Mouse (Mus musculus) midbrain, embryonic 10.5 days (tissue): Measurements from ENCODE around the gene Mdga1. TPM values are rescaled to one million over a fixed set of nuclear protein-coding genes. Genes with fewer than 3 reads are reported as not detected.

Experiments
- DNase-seq: peaks from one replicate; pipeline ENCODE4 v3.0.0-alpha.2; 2017; ENCODE audit warnings: low spot score
- H3K27ac ChIP-seq: fragments of 300-500 bp; sonication (generic); replicated peaks from 2 replicates; pipeline ENCODE4 v1.5.1; 2016; ENCODE audit warnings: mild to moderate bottlenecking
- H3K27me3 ChIP-seq: fragments of 300-500 bp; sonication (generic); 2 replicates; pipeline ENCODE4 v1.6.1; 2016; ENCODE audit warnings: low read depth, mild to moderate bottlenecking; ENCODE audit not compliant: poor library complexity, severe bottlenecking
- H3K36me3 ChIP-seq: fragments of 300-500 bp; sonication (generic); 2 replicates; pipeline ENCODE4 v1.6.1; 2016; ENCODE audit warnings: mild to moderate bottlenecking, moderate library complexity
- H3K4me1 ChIP-seq: fragments of 300-500 bp; sonication (generic); 2 replicates; pipeline ENCODE4 v1.6.1; 2016
- H3K4me3 ChIP-seq: fragments of 300-500 bp; sonication (generic); 2 replicates; pipeline ENCODE4 v1.5.1; 2016; ENCODE audit warnings: mild to moderate bottlenecking, moderate library complexity
- H3K9me3 ChIP-seq: fragments of 300-500 bp; sonication (generic); replicated peaks from 2 replicates; pipeline ENCODE4 v1.6.1; 2016; ENCODE audit warnings: mild to moderate bottlenecking
- WGBS: fragments of 180-500 bp; shearing (Covaris S2); methylation state at CpG from one replicate; pipeline ENCODE4 v1.1.7; 2016; 5-methylcytosine and 5-hydroxymethylcytosine counted together
- polyA plus RNA-seq: library from polyadenylated mRNA; unstranded; fragments of >200 nt; fragmentation: Nextera tagmentation; extraction: Ambion mirVana; gene quantifications from 2 replicates; pipeline ENCODE4 v1.2.1, GENCODE M21; 2016

Gene Mdga1
- polyA plus RNA-seq, 1 experiment from 2014 or later: 4.3 TPM

DNA sequence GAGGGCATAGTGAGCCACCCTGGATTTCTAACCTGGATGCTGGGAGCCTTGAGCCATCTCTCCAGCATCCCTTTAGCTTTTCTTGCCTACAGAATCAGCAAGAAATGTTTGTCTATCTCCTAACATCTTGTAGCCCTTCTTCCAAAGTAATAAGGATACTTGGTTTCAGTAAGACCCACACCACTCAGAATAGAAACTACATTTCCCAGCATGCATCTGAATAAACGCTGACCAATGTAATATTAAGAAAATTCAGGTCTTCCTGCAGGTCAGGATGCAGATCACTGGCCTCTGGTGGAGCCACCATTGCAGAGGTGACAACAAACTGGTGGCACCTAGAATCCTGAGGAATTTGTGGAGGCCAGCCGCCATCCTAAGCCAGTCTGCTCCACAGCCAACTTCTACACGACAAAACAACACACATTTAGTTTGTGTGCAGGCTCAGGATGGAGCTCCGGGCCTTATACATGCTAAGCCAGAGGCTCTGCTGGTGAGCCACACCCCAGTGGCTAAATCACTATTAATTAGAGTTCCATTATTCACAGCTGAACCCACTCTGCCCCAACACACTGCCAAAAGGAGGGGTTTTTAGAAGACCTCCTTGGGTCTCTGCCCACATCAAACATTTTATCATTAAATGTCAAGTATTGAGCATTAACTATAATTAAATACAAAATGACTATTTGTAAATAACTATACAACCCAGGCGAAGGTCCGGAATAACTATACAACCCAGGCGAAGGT, 126.3 kb downstream of the Mdga1 start:
- H3K36me3 ChIP-seq: peaks cover 18% of the 10 kb centered on the region; the same call in 1 of the 2 replicates
- peaks cover 34% of the 10 kb centered on the region for H3K27me3 ChIP-seq
- peaks cover 33% of the 10 kb centered on the region for H3K4me1 ChIP-seq
- no peak overlapping the region for H3K4me3 ChIP-seq
- H3K27ac ChIP-seq: no peak overlapping the region
- no peak for DNase-seq
- whole genome bisulfite sequencing: 91% methylated on average over 7 of the region's 7 CpGs
- H3K9me3 ChIP-seq: no peaks in the 10 kb centered on the region

DNA sequence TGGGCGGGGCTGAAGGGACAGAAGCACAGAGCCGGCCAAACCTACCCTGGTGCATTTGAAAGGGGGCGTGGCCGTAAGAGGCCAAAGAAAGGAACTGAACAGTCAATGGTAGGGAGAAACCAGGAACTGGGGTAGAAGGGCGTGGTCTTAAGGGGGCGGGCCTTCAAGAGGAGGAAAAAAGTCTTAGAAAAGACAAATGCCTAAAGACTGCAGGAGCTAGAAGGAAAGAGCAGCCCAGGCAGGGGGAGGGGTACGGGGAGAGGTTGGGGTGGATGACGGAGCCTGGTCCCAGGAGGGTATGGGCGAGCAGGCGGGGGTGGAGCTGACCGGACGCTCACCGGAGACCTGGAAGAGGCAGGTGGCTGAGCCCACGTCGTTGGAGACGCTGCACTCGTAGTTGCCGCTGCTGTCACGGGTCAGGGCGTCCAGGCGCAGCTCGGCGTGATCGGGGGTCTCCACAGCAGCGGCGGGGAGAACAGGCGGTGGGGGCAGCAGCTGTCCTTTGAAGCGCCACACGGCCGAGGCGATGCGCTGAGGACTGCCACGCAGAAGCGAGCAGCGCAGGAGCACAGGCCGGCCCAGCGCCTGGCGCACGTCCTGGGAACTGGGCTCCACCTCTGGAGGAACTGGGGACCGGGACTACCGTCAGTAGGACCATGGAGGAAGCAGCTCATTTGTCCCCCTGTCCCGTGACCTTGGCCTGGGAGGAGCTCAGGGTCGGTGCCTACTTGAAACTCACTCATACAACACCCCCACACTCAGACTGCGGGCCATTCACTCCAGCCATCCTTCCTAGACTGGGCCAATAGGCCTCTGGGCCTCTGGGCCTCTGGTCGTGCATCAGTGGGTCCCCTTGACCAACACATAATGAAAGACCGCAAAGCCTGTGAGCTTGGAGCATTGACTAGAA, 127.9 kb downstream of the Mdga1 start:
- Histone ChIP-seq H3K27me3 (peaks cover 34% of the 10 kb centered on the region), H3K4me3 (peak overlapping the region; percentile 64), H3K4me1 (peaks cover 42% of the 10 kb centered on the region), H3K36me3 (peaks cover 18% of the 10 kb centered on the region; the same call in 1 of the 2 replicates), H3K9me3 (no peaks in the 10 kb centered on the region), H3K27ac (peak overlapping the region; percentile 72)
- WGBS: 5% methylated on average over 46 of the region's 46 CpGs
- DNase-seq: peak; percentile 40

DNA sequence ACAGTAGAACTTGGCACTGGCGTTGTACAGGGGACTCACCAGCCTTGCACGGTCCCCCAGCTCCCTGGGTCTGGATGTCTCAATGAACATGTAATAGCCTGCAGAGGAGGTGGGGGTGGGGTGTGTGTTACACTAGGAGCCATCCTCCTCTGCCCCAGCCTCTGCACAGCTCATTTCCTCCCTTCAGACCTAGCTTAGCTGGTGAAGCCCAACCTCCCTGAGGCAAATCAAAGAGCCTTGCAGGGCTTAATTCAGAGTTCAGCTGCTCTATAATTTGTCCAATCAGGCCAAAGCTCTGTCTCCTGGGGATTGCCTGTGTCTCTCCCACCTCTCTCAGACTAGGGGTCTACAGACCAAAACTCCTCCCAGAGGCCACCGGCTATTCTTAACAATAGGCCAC, 131.9 kb downstream of the Mdga1 start:
- peak overlapping the region; percentile 6 for H3K27ac ChIP-seq
- H3K4me1 ChIP-seq: peaks cover 38% of the 10 kb centered on the region
- 0 out of 2 replicates have a peak, but pooled peaks cover 10% of the 10 kb centered on the region for H3K36me3 ChIP-seq
- 33% methylated on average over 3 of the region's 3 CpGs for WGBS
- no peak overlapping the region for H3K4me3 ChIP-seq
- DNase-seq: peak; percentile 27
- no peaks in the 10 kb centered on the region for H3K9me3 ChIP-seq
- peaks cover 27% of the 10 kb centered on the region for H3K27me3 ChIP-seq

DNA sequence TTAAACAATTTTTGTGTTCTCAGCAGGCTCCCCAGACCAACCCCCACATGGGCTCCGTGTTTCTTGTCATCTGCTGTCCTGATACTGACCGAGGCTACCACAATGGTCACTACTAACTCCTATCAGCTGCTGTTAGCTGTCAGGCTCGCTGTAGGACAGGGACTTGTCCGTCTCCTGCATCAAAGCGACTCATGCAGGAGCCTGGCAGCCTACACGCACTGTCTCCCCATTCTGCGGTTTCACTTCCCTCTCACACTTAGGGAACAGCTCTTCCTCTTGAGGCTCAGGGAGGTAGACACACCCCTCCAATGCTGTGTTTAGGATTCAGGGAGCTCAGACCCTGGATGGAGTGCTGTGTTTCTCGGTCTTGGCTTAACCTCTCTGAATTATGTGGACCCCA, 132.4 kb downstream of the Mdga1 start:
- Histone ChIP-seq H3K4me3 (no peak overlapping the region), H3K36me3 (0 out of 2 replicates have a peak, but pooled peaks cover 10% of the 10 kb centered on the region), H3K27me3 (peaks cover 21% of the 10 kb centered on the region), H3K4me1 (peaks cover 33% of the 10 kb centered on the region), H3K9me3 (no peaks in the 10 kb centered on the region), H3K27ac (0 out of 2 replicates have a peak overlapping the region, but pooled peaks have one; percentile 6)
- 72% methylated on average over 8 of the region's 8 CpGs for WGBS
- DNase-seq: no peak

DNA sequence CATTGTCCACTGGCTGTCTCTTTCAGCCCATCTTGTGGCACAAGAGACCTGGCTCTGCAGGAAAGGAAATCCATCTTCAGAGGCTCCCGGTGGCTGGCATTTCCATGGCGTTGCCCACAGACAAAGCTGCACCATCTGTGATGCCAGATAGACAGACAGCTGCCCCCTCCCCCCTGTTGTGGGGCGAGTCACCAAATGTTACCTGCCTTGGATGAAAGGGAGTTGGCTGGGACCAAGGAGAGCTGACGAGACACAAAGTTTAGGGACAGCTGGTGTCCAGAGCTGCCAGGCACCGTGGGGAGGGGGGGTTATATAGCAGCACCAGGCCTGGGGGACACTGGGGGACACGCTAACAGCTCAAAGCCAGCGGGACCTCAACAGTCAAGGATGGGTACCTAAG, 135.1 kb downstream of the Mdga1 start:
- H3K27ac ChIP-seq: no peak overlapping the region
- H3K4me1 ChIP-seq: peaks cover 19% of the 10 kb centered on the region
- no peak for DNase-seq
- H3K36me3 ChIP-seq: 0 out of 2 replicates have a peak, but pooled peaks cover 14% of the 10 kb centered on the region
- no peaks in the 10 kb centered on the region for H3K9me3 ChIP-seq
- H3K27me3 ChIP-seq: no peaks in the 10 kb centered on the region
- no peak overlapping the region for H3K4me3 ChIP-seq
- WGBS: 80% methylated on average over 7 of the region's 7 CpGs

DNA sequence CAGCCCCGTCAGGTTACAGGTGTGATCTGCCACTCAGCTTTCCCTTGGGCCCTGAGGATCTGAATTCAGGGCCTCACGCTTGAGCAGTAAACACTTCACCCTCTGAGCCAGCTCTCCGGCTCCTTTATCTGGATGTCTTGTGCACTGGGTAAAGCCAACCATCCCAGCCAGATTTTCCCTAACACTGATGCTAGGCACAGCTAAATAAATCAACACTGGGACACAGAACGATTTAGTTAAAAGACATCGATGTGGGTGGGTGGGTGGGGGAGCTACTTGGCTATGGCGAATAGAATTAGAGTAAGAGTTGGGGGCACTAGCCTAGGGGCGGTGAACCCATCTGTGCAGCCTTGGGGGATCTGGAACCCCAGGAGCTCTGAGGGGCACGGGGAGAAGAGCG, 135.6 kb downstream of the Mdga1 start:
- H3K4me3 ChIP-seq: no peak overlapping the region
- DNase-seq: no peak
- no peaks in the 10 kb centered on the region for H3K9me3 ChIP-seq
- 91% methylated on average over 9 of the region's 9 CpGs for WGBS
- H3K4me1 ChIP-seq: peaks cover 19% of the 10 kb centered on the region
- no peaks in the 10 kb centered on the region for H3K27me3 ChIP-seq
- 0 out of 2 replicates have a peak, but pooled peaks cover 9% of the 10 kb centered on the region for H3K36me3 ChIP-seq
- no peak overlapping the region for H3K27ac ChIP-seq

DNA sequence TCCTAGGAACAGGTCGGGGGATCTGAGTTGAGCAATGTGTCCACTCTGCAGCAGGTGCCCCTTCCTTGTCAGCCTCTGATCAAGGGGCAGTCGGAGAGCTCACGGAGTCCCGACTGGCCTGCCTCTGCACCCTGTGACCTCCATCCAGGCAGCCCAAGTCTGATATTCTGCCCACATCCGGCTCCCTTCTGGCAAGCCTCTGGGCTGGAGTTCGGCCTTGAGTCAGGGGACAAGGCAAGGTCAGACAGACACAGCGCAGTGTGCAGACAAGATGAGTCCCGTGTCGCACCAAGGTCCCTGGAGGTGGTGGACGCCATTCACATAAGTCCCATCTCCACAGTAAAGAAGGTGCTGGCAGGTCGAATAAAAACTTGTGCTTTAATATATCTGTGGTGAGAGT, 138.2 kb downstream of the Mdga1 start:
- Histone ChIP-seq H3K9me3 (no peaks in the 10 kb centered on the region), H3K27me3 (no peaks in the 10 kb centered on the region), H3K27ac (no peak overlapping the region), H3K4me1 (no peaks in the 10 kb centered on the region), H3K36me3 (0 out of 2 replicates have a peak, but pooled peaks cover 9% of the 10 kb centered on the region), H3K4me3 (no peak overlapping the region)
- 92% methylated on average over 11 of the region's 11 CpGs for WGBS
- no peak for DNase-seq

DNA sequence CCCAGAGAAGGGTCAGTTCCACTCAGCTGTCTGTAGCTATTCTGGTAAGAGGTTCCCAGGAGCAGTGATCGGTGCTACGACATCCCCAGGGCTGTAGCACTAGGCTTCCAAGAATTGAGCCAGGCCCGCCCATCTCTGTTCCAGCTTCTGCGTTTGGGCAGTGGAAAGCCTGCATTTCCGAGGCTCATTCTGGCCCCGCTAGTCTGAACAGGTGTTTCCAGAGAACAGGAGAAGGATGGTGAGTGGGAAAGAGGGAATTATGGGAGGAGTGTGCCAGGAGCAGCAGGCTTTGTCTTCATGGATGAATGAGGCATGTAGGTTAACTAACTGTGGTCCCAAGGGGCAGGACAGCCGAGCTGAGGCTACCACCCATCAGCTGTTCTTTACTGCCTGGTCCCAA, 140.8 kb downstream of the Mdga1 start:
- Histone ChIP-seq H3K4me3 (no peak overlapping the region), H3K9me3 (no peaks in the 10 kb centered on the region), H3K36me3 (0 out of 2 replicates have a peak, but pooled peaks cover 9% of the 10 kb centered on the region), H3K27me3 (no peaks in the 10 kb centered on the region), H3K27ac (no peak overlapping the region), H3K4me1 (no peaks in the 10 kb centered on the region)
- 82% methylated on average over 7 of the region's 7 CpGs for WGBS
- DNase-seq: no peak

DNA sequence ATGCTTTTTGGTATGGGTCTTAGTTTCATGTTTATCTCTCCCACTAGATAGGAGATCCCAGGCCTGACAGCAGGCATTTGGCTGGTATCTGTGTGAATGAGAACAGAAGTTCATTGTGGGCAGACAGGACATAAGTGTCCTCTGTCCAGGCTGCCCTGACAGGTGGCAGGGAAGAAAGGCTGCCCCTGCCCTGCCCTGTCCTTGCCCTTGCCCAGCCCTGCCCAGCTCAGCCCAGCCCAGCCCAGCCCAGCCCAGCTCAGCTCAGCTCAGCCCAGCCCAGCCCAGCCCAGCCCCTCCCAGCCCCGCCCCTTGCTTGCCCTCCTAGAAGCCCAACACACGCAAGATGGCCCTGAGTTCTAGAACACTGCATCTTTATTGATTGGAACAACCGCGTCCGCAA, 142.3 kb downstream of the Mdga1 start:
- H3K36me3 ChIP-seq: 0 out of 2 replicates have a peak, but pooled peaks cover 9% of the 10 kb centered on the region
- WGBS: 68% methylated on average over 5 of the region's 5 CpGs
- H3K27ac ChIP-seq: no peak overlapping the region
- H3K4me1 ChIP-seq: no peaks in the 10 kb centered on the region
- H3K4me3 ChIP-seq: no peak overlapping the region
- DNase-seq: no peak
- H3K9me3 ChIP-seq: no peaks in the 10 kb centered on the region
- no peaks in the 10 kb centered on the region for H3K27me3 ChIP-seq

DNA sequence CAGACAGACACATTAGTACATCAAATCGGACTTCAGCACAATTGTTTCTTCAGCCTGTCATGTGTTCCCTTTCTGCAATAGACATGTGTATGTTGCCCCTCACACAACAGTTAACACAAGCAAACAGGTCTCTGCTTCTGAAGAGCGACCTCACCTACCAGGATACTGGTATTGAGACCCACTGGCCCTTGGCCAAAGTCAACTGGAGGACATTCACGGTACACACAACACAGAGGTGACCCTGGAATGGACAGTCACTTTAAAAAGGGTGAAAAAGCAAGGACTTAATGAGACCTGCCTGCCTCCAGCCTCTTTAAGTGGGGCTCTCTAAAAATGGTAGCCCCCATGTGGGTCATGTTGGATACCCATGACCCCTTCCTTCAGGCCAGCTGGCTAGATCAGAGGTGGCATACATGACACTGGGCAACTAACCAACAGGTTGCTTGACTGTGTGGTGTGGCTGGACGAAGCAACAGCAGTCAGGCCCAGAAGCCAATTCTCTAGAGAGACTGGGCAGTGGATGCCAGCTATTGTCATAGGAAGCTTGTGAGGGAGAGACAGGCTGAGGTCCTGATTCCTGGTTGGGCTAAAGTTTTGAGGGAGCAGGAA, 145.3 kb downstream of the Mdga1 start:
- Histone ChIP-seq H3K4me3 (no peak overlapping the region), H3K36me3 (no peaks in the 10 kb centered on the region), H3K9me3 (no peaks in the 10 kb centered on the region), H3K27ac (no peak overlapping the region), H3K4me1 (no peaks in the 10 kb centered on the region), H3K27me3 (no peaks in the 10 kb centered on the region)
- WGBS: 86% methylated on average over 4 of the region's 4 CpGs
- no peak for DNase-seq

DNA sequence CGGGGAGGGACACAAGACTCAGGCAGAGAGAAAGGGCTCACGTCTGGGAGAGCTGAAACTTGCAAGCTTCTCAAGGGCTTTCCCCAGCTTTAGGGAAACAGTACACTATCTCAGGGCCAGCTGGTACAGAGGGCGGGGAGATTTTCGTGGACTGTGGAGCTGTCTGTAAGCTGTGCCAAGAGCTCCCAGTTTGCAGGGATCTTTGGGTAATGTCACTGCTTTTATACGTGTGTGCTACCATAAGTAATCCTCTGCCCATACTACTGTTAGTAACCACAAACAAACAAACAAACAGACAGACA, 145.7 kb downstream of the Mdga1 start:
- 62% methylated on average over 5 of the region's 5 CpGs for WGBS
- H3K36me3 ChIP-seq: no peaks in the 10 kb centered on the region
- DNase-seq: no peak
- no peak overlapping the region for H3K27ac ChIP-seq
- no peak overlapping the region for H3K4me3 ChIP-seq
- no peaks in the 10 kb centered on the region for H3K4me1 ChIP-seq
- no peaks in the 10 kb centered on the region for H3K27me3 ChIP-seq
- no peaks in the 10 kb centered on the region for H3K9me3 ChIP-seq

DNA sequence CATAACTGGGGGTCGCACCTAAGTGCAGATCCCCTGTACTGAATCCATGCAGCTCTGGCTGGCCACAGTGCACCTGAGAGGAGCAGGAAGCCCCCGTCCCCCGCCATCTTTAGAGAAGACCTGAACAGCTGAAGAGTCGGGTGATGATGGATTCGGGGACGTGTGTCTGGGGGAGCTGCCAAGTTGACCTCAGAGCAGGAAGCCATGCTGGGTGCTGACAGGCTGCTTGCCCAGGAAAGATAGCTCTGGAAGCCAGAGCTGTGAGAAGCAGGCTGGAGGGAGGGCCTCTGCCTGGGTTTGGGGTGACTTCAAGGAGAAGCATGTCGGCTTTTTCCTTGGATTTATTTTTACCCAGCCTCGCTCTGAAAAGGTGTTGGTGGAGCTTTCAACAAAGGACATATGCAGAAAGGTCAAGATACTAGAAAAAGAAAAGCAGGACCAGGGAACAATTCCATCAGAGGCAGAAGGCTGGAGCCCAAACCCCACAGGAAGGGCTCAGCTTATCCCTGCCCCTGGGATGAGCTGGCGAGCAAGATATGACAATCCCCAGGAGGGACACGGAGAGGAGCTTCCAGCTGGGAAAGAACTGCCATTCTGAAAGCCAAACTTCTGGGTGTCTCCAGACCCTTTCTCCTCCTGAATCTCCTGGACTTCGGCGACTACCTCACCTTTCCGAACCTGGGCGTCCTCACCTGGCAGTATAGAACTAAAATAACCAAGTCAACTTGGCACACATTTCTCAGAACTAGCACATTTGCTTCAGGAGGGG, 146.3 kb downstream of the Mdga1 start:
- Histone ChIP-seq H3K4me1 (peaks cover under 1% of the 10 kb centered on the region), H3K27ac (no peak overlapping the region), H3K9me3 (no peaks in the 10 kb centered on the region), H3K4me3 (no peak overlapping the region), H3K36me3 (no peaks in the 10 kb centered on the region), H3K27me3 (no peaks in the 10 kb centered on the region)
- no peak for DNase-seq
- WGBS: 80% methylated on average over 14 of the region's 14 CpGs
